Comparison of ENCODE assay signal across 32 mouse cellular contexts in the genomic region with DNA sequence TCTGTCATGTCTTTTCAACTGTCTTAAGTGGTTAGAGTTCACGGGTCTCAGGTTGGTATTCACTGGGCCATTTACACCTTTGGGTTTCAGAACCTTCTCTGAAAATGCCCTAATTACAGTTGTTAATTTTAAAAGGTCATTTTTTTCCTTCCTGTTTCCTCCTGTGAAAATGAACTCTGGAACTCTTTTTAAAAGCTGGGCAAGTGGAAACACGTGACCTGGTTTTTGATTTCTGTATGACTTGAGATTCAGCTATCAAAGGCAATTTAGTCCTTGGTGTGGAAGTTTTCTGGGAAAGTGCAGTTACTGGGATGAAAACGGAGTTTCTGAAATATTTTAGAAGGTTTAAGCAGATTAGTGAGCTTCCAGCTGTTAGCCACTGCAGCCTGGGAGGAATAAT.
"Had no signal": no experiment of that assay in that cellular context is flagged by ENCODE, and none has a peak within 500 bp of the region (broad histone marks: within the 10 kb centered on the region; RNA-seq: fewer than 3 reads in every experiment).

No protein-coding gene starts in this region.

- H3K4me3 ChIP-seq: heart, adult 2 months; heart, embryonic 10.5 days; heart, embryonic 12.5 days; heart, embryonic 13.5 days; heart, embryonic 15.5 days; hindbrain, embryonic 10.5 days; hindbrain, embryonic 12.5 days; hindbrain, embryonic 13.5 days; hindbrain, embryonic 15.5 days; intestine, embryonic 15.5 days; layer of hippocampus, adult 2 months; left cerebral cortex, adult 2 months had no signal

- ATAC-seq: hindbrain, embryonic 16.5 days; hindbrain, postnatal 0 days; inflammation-experienced regulatory T-cells, adult 6 months; intestine, embryonic 16.5 days; intestine, postnatal 0 days had no signal

- H3K27me3 ChIP-seq: heart, embryonic 12.5 days; heart, embryonic 13.5 days; heart, embryonic 15.5 days; hindbrain, embryonic 12.5 days; hindbrain, embryonic 13.5 days; hindbrain, embryonic 15.5 days; intestine, embryonic 15.5 days had no signal

- H3K36me3 ChIP-seq: heart, embryonic 15.5 days; hindbrain, embryonic 10.5 days; hindbrain, embryonic 12.5 days; hindbrain, embryonic 13.5 days; hindbrain, embryonic 15.5 days; intestine, embryonic 15.5 days had no signal

- DNase-seq: heart, adult 2 months; heart, postnatal 10 days; heart, postnatal 14 days; heart, postnatal 36 days; heart, postnatal 4 days; kidney, adult 11 months; kidney, adult 18-20 months; kidney, adult 8-10 months; kidney, postnatal 10 days; kidney, postnatal 14 days; kidney, postnatal 4 days; layer of hippocampus, adult 9-11 months; layer of hippocampus, postnatal 36 days had no signal

- H3K9ac ChIP-seq: heart, embryonic 12.5 days; heart, embryonic 13.5 days; heart, embryonic 15.5 days; hindbrain, embryonic 12.5 days; hindbrain, embryonic 13.5 days; hindbrain, embryonic 14.5 days; hindbrain, embryonic 15.5 days; intestine, embryonic 15.5 days had no signal

- H3K9me3 ChIP-seq: heart, embryonic 10.5 days; heart, embryonic 12.5 days; heart, embryonic 13.5 days; heart, embryonic 15.5 days; hindbrain, embryonic 10.5 days; hindbrain, embryonic 12.5 days; hindbrain, embryonic 13.5 days; hindbrain, embryonic 15.5 days; intestine, embryonic 15.5 days had no signal

- H3K27ac ChIP-seq: heart, adult 2 months; heart, embryonic 10.5 days; heart, embryonic 13.5 days; heart, embryonic 15.5 days; hindbrain, embryonic 10.5 days; hindbrain, embryonic 12.5 days; hindbrain, embryonic 13.5 days; hindbrain, embryonic 14.5 days; hindbrain, embryonic 15.5 days; hindbrain, postnatal 0 days; intestine, embryonic 15.5 days; kidney, postnatal 0 days; layer of hippocampus, adult 2 months; left cerebral cortex, adult 2 months had no signal

- H3K4me1 ChIP-seq: heart, embryonic 12.5 days; heart, embryonic 15.5 days; hindbrain, embryonic 10.5 days; hindbrain, embryonic 12.5 days; hindbrain, embryonic 13.5 days; hindbrain, embryonic 15.5 days; intestine, embryonic 15.5 days had no signal

- H3K4me2 ChIP-seq: heart, embryonic 11.5 days; heart, embryonic 12.5 days; heart, embryonic 13.5 days; heart, embryonic 15.5 days; hindbrain, embryonic 12.5 days; hindbrain, embryonic 13.5 days; hindbrain, embryonic 14.5 days; hindbrain, embryonic 15.5 days; intestine, embryonic 15.5 days had no signal
